Comparison of ENCODE assay signal across 13 mouse cellular contexts in the genomic region with DNA sequence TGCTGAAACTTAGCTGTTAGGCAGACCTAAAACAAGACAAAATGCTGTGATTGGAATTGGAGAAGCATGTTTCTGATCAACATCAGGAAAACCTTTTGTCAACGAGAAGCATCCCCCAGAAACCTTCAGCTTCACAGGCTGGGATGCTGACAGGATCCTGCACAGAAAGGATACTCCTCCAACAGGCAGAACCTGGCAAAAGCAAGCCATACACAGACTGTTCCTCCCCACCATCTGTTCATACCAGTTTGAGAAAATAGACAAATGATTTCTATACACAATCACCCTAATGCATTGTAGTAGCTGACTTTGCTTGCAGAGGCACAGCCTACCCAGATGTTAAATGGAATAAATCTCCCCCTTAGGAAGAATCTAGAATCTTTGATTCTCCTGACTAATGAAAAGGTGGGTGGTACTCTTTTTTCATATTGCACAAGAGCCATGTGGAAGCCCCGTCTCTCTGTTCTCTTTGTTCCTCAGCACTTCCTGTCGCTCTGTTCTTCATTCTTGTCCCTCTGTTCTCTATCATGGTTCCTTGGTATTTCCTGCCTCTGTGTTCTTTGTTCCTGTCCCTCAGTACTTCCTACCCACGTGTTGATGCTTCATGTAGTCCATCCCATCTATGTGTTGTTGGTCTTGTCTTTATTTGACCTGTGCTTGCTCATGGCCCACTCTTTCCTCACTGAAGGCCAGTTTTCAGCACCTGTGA. TPM values are rescaled to one million over a fixed set of nuclear protein-coding genes. Genes with fewer than 3 reads are reported as not detected.
DNase-seq lines count a peak whose midpoint lies in the region; ATAC-seq lines count a peak whose summit lies in the region.
"Had no signal": no experiment of that assay in that cellular context is flagged by ENCODE, and none has a peak within 500 bp of the region (broad histone marks: within the 10 kb centered on the region; RNA-seq: fewer than 3 reads in every experiment).

No protein-coding gene starts in this region.

- H3K9ac ChIP-seq in kidney, embryonic 15.5 days = no peak overlapping the region
- H3K9ac ChIP-seq: intestine, embryonic 15.5 days; limb, embryonic 12.5 days; lung, embryonic 15.5 days had no signal

- ATAC-seq in cerebellum, adult (ENCODE audit: insufficient number of reproducible peaks, low FRiP score, low TSS enrichment) = peak; percentile 90
- ATAC-seq in kidney, embryonic 15.5 days (replicated peaks; ENCODE audit: low FRiP score) = no peak
- ATAC-seq: intestine, embryonic 15.5 days had no signal

- H3K36me3 ChIP-seq in kidney, embryonic 15.5 days = no peaks in the 10 kb centered on the region
- H3K36me3 ChIP-seq: embryonic facial prominence, embryonic 10.5 days; intestine, embryonic 15.5 days; limb, embryonic 12.5 days; lung, embryonic 15.5 days had no signal

- no peak overlapping the region for H3K4me2 ChIP-seq in kidney, embryonic 15.5 days
- H3K4me2 ChIP-seq: intestine, embryonic 15.5 days; limb, embryonic 12.5 days; lung, embryonic 15.5 days had no signal

- no peak for DNase-seq in cerebellum, postnatal 4 days (ENCODE audit: low spot score in 2 of 2)
- DNase-seq in thymus, postnatal 0 days (ENCODE audit: low spot score) = peak; percentile 26
- DNase-seq in thymus, postnatal 10 days (ENCODE audit: low spot score in 2 of 2) = no peak
- DNase-seq in cerebellum, postnatal 36 days = peak; percentile 34 to 38
- DNase-seq in naive thymus-derived CD4-positive, alpha-beta T cell, adult 2 months (ENCODE audit: low read depth) = peak; percentile 48
- no peak for DNase-seq in urinary bladder, postnatal 4 days (ENCODE audit: low spot score in 2 of 2)
- DNase-seq: heart, postnatal 14 days had no signal

- no peaks in the 10 kb centered on the region for H3K9me3 ChIP-seq in kidney, embryonic 15.5 days (replicated peaks)
- H3K9me3 ChIP-seq: embryonic facial prominence, embryonic 10.5 days; intestine, embryonic 15.5 days; limb, embryonic 12.5 days; lung, embryonic 15.5 days had no signal

- no peak overlapping the region for H3K27ac ChIP-seq in kidney, embryonic 15.5 days
- H3K27ac ChIP-seq: embryonic facial prominence, embryonic 10.5 days; intestine, embryonic 15.5 days; limb, embryonic 12.5 days; lung, embryonic 15.5 days had no signal

- H3K4me1 ChIP-seq in kidney, embryonic 15.5 days = no peaks in the 10 kb centered on the region
- H3K4me1 ChIP-seq: embryonic facial prominence, embryonic 10.5 days; intestine, embryonic 15.5 days had no signal

- no peaks in the 10 kb centered on the region for H3K27me3 ChIP-seq in kidney, embryonic 15.5 days
- H3K27me3 ChIP-seq: intestine, embryonic 15.5 days; limb, embryonic 12.5 days; lung, embryonic 15.5 days had no signal

- H3K4me3 ChIP-seq in kidney, embryonic 15.5 days (replicated peaks) = no peak overlapping the region
- H3K4me3 ChIP-seq: embryonic facial prominence, embryonic 10.5 days; intestine, embryonic 15.5 days; limb, embryonic 12.5 days; lung, embryonic 15.5 days had no signal

- 74% methylated on average over 4 of the region's 4 CpGs for WGBS in kidney, embryonic 15.5 days

RNA-seq across cellular contexts. Expression of gene Prdm5, which starts 39.4 kb away (rescaled TPM):
- 3.5 and 3.7 TPM in 2 replicates for polyA plus RNA-seq in thymus, postnatal 0 days (2015; fragmentation: Nextera tagmentation; extraction: Ambion mirVana)
- polyA plus RNA-seq in kidney, embryonic 15.5 days (2015; fragmentation: Nextera tagmentation; extraction: Ambion mirVana) = 20.2 and 21.3 TPM in 2 replicates

Comparison
In these comparisons a context has a peak if more than half of its experiments do, and no peak if none do; other contexts are left out.
1. DNase-seq: peak in thymus, postnatal 0 days (single experiment), cerebellum, postnatal 36 days (2 of 2) and naive thymus-derived CD4-positive, alpha-beta T cell, adult 2 months (single experiment); none in cerebellum, postnatal 4 days (0 of 2), thymus, postnatal 10 days (0 of 2) and urinary bladder, postnatal 4 days (0 of 2).